Mouse (Mus musculus): Measurements from ENCODE around the gene 2010111I01Rik. TPM values are rescaled to one million over a fixed set of nuclear protein-coding genes. Genes with fewer than 3 reads are reported as not detected.
"Not testable (repeated sequence)": the region's sequence is repeated elsewhere in the genome, so short reads cannot be mapped to it uniquely, and the experiment has no call there.

The 2010111I01Rik gene
- total and polyA plus RNA-seq, 3 experiments, result 26.3 to 32.7 TPM; not detected in 1

DNA sequence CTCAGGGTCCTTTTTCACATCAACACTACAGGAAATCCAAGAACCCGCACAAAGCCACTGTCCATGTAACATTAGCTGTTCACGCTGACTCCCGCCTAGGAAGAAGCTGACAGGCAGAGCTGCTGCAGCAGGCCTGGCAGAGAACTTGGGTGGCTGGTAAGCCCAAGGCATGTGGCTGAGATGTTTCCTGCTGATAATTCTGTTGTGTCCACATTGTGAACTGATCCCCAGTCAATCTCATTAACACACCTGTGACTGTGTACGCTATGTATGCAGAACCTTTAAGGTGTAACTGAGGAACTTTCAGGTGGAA, 349.9 kb downstream of the 2010111I01Rik start:
- H3K27ac ChIP-seq (ENCODE audit: control insufficient read depth, low read depth, low read length), result peak overlapping the region; percentile 95
- H3K9ac ChIP-seq (ENCODE audit: control insufficient read depth, low read depth, low read length, poor library complexity, severe bottlenecking), result peak overlapping the region; percentile 32; the same call in 1 of the 2 replicates
- H3K79me2 ChIP-seq (ENCODE audit: control insufficient read depth, insufficient read depth, low read length, poor library complexity), result no peaks in the 10 kb centered on the region
- TF ChIP-seq CHD1 (IDR thresholded peaks at IDR 0.05; ENCODE audit: low read depth, low read length) (no peak), MXI1 (IDR thresholded peaks at IDR 0.05; ENCODE audit: low read depth, low read length) (peak; percentile 60), RAD21 (IDR thresholded peaks at IDR 0.05; ENCODE audit: low read depth, low read length) (no peak), USF1 (IDR thresholded peaks at IDR 0.05; ENCODE audit: low read depth, low read length) (0 out of 2 replicates have a peak, but pooled peaks have one; percentile 19), MAZ (IDR thresholded peaks at IDR 0.05; ENCODE audit: low read depth, low read length) (no peak), TCF12 (IDR thresholded peaks at IDR 0.05; ENCODE audit: low read depth, low read length) (peak; percentile 68), TAL1 (IDR thresholded peaks at IDR 0.05; ENCODE audit: low read length) (peak; percentile 58), BHLHE40 (IDR thresholded peaks at IDR 0.05; ENCODE audit: borderline replicate concordance, low read depth, low read length) (0 out of 2 replicates have a peak, but pooled peaks have one; percentile 15)
- DNase-seq (ENCODE audit: low read depth, low spot score), result no peak
- peaks cover 6 to 23% of the 10 kb centered on the region in 2 experiments for H3K4me1 ChIP-seq (ENCODE audit: control insufficient read depth in 1 of 2, insufficient read depth in 2 of 2, low read length in 2 of 2)
- no peaks in the 10 kb centered on the region for H3K9me3 ChIP-seq (replicated peaks; ENCODE audit: insufficient read depth, low read length)
- peaks cover 0 to 16% of the 10 kb centered on the region in 2 experiments; a peak in 2 of 4 replicates for H3K36me3 ChIP-seq (ENCODE audit: control insufficient read depth in 1 of 2, insufficient read depth in 2 of 2, low read length in 2 of 2)
- no peaks in the 10 kb centered on the region for H3K27me3 ChIP-seq (ENCODE audit: control insufficient read depth in 1 of 2, insufficient read depth in 2 of 2, low read length in 2 of 2)
- peak overlapping the region in 1 of 2 experiments; percentile 43; a peak in 1 of 4 replicates for H3K4me3 ChIP-seq (ENCODE audit: control insufficient read depth in 1 of 2, insufficient read depth in 1 of 2, low read depth in 2 of 2, low read length in 2 of 2)

GRCm38 (mm10) chr13:63315111-63315510, 350.4 kb downstream of the 2010111I01Rik start:
- not testable (repeated sequence) for H3K9ac ChIP-seq (ENCODE audit: control insufficient read depth, low read depth, low read length, poor library complexity, severe bottlenecking); H3K27me3 ChIP-seq (ENCODE audit: control insufficient read depth in 1 of 2, insufficient read depth in 2 of 2, low read length in 2 of 2); H3K9me3 ChIP-seq (replicated peaks; ENCODE audit: insufficient read depth, low read length); DNase-seq (ENCODE audit: low read depth, low spot score); H3K79me2 ChIP-seq (ENCODE audit: control insufficient read depth, insufficient read depth, low read length, poor library complexity); H3K4me3 ChIP-seq (ENCODE audit: control insufficient read depth in 1 of 2, insufficient read depth in 1 of 2, low read depth in 2 of 2, low read length in 2 of 2)
- Histone ChIP-seq H3K27ac (ENCODE audit: control insufficient read depth, low read depth, low read length) (peak overlapping the region; percentile 95), H3K36me3 (ENCODE audit: control insufficient read depth in 1 of 2, insufficient read depth in 2 of 2, low read length in 2 of 2) (peaks cover 0 to 16% of the 10 kb centered on the region in 2 experiments; a peak in 2 of 4 replicates), H3K4me1 (ENCODE audit: control insufficient read depth in 1 of 2, insufficient read depth in 2 of 2, low read length in 2 of 2) (peaks cover 6 to 23% of the 10 kb centered on the region in 2 experiments)

- Histone ChIP-seq H3K4me1 (ENCODE audit: control insufficient read depth in 1 of 2, insufficient read depth in 2 of 2, low read length in 2 of 2) (peaks cover 6 to 23% of the 10 kb centered on the region in 2 experiments), H3K27ac (ENCODE audit: control insufficient read depth, low read depth, low read length) (no peak overlapping the region), H3K27me3 (ENCODE audit: control insufficient read depth in 1 of 2, insufficient read depth in 2 of 2, low read length in 2 of 2) (no peaks in the 10 kb centered on the region), H3K9me3 (replicated peaks; ENCODE audit: insufficient read depth, low read length) (no peaks in the 10 kb centered on the region), H3K9ac (ENCODE audit: control insufficient read depth, low read depth, low read length, poor library complexity, severe bottlenecking) (no peak overlapping the region), H3K79me2 (ENCODE audit: control insufficient read depth, insufficient read depth, low read length, poor library complexity) (no peaks in the 10 kb centered on the region), H3K36me3 (ENCODE audit: control insufficient read depth in 1 of 2, insufficient read depth in 2 of 2, low read length in 2 of 2) (peaks cover 0 to 16% of the 10 kb centered on the region in 2 experiments; a peak in 2 of 4 replicates), H3K4me3 (ENCODE audit: control insufficient read depth in 1 of 2, insufficient read depth in 1 of 2, low read depth in 2 of 2, low read length in 2 of 2) (no peak overlapping the region)
- no peak for TF ChIP-seq TCF12 (IDR thresholded peaks at IDR 0.05; ENCODE audit: low read depth, low read length)
- TF ChIP-seq NELFE (IDR thresholded peaks at IDR 0.05; ENCODE audit: low read depth, low read length), result no peak
- TF ChIP-seq GABPA (IDR thresholded peaks at IDR 0.05; ENCODE audit: low read depth, low read length), result no peak
- no peak for TF ChIP-seq MEF2A (IDR thresholded peaks at IDR 0.05; ENCODE audit: extremely low read depth, insufficient replicate concordance, low read depth, low read length, poor library complexity, severe bottlenecking)
- DNase-seq (ENCODE audit: low read depth, low spot score), result no peak
These were observed 351.1 kb downstream of the 2010111I01Rik start for GRCm38 (mm10) chr13:63315777-63316176.

Data from MEL (cell line).